ENCODE assay signal across 16 mouse cellular contexts in genomic region chr2:160915821-160916610, GRCm38 (mm10). TPM values are rescaled to one million over a fixed set of nuclear protein-coding genes. Genes with fewer than 3 reads are reported as not detected.
DNase-seq lines count a peak whose midpoint lies in the region; ATAC-seq and TF ChIP-seq lines count a peak whose summit lies in the region.
"Had no signal": no experiment of that assay in that cellular context is flagged by ENCODE, and none has a peak within 500 bp of the region (broad histone marks: within the 10 kb centered on the region; RNA-seq: fewer than 3 reads in every experiment).

No protein-coding gene starts in this region.

- no peaks in the 10 kb centered on the region for H3K27me3 ChIP-seq in cerebellum, adult 2 months (ENCODE audit: control insufficient read depth, insufficient read depth, low read length)
- peaks cover 32% of the 10 kb centered on the region for H3K27me3 ChIP-seq in embryonic facial prominence, embryonic 12.5 days
- H3K27me3 ChIP-seq in stomach, embryonic 14.5 days (ENCODE audit: control insufficient read depth, insufficient read depth, low read length): peaks cover 5% of the 10 kb centered on the region; the same call in 1 of the 2 replicates

- 17% methylated on average over 13 of the region's 13 CpGs for WGBS in cerebellum, adult 2 months
- WGBS in embryonic facial prominence, embryonic 12.5 days: 76% methylated on average over 13 of the region's 13 CpGs
- 51% methylated on average over 13 of the region's 13 CpGs for WGBS in stomach, embryonic 14.5 days

- TF ChIP-seq CTCF in left cerebral cortex, adult 2 months (IDR thresholded peaks at IDR 0.05): no peak
- TF ChIP-seq CTCF in cerebellum, adult 2 months (IDR thresholded peaks at IDR 0.05; ENCODE audit: borderline replicate concordance, insufficient read depth, low read depth, low read length): no peak

- H3K36me3 ChIP-seq in embryonic facial prominence, embryonic 12.5 days: no peaks in the 10 kb centered on the region
- no peaks in the 10 kb centered on the region for H3K36me3 ChIP-seq in stomach, embryonic 14.5 days (ENCODE audit: control insufficient read depth, insufficient read depth, low read length)
- H3K36me3 ChIP-seq: hindbrain, embryonic 15.5 days had no signal

- H3K9me3 ChIP-seq in embryonic facial prominence, embryonic 12.5 days: no peaks in the 10 kb centered on the region
- no peaks in the 10 kb centered on the region for H3K9me3 ChIP-seq in stomach, embryonic 14.5 days (ENCODE audit: control insufficient read depth, low read depth, low read length)
- H3K9me3 ChIP-seq: hindbrain, embryonic 15.5 days had no signal

- no peak overlapping the region for H3K27ac ChIP-seq in left cerebral cortex, adult 2 months
- peak overlapping the region; percentile 96 for H3K27ac ChIP-seq in cerebellum, adult 2 months (ENCODE audit: insufficient read depth, low read length)
- H3K27ac ChIP-seq in embryonic facial prominence, embryonic 12.5 days: 0 out of 2 replicates have a peak overlapping the region, but pooled peaks have one; percentile 6
- peak overlapping the region; percentile 78; the same call in 1 of the 2 replicates for H3K27ac ChIP-seq in stomach, embryonic 14.5 days (ENCODE audit: low read length)
- H3K27ac ChIP-seq: hindbrain, embryonic 15.5 days had no signal

- DNase-seq in left cerebral cortex, postnatal 25 days (ENCODE audit: low spot score in 2 of 2): peak; percentile 12 to 35
- no peak for DNase-seq in left cerebral cortex, adult 2 months (ENCODE audit: extremely low spot score in 1 of 2, low spot score in 2 of 2)
- DNase-seq in cerebellum, adult 2 months: peak; percentile 61 to 80
- DNase-seq in layer of hippocampus, postnatal 14 days (ENCODE audit: low spot score in 2 of 2): no peak
- DNase-seq in spleen, postnatal 14 days (ENCODE audit: low spot score in 2 of 2): no peak
- DNase-seq: kidney, postnatal 10 days; layer of hippocampus, adult 9-11 months; liver, postnatal 0 days; right cerebral cortex, adult 18-20 months; thymus, adult 18-20 months had no signal

- no peak for ATAC-seq in embryonic facial prominence, embryonic 12.5 days (ENCODE audit: insufficient number of reproducible peaks, insufficient read depth, low FRiP score, low TSS enrichment)
- no peak for ATAC-seq in stomach, embryonic 14.5 days (ENCODE audit: insufficient number of reproducible peaks, insufficient read depth, low FRiP score, low read depth)
- ATAC-seq: liver, postnatal 0 days had no signal

- no peak overlapping the region for H3K4me3 ChIP-seq in left cerebral cortex, adult 2 months
- H3K4me3 ChIP-seq in cerebellum, adult 2 months (replicated peaks; ENCODE audit: insufficient read depth, low read depth, low read length): no peak overlapping the region
- H3K4me3 ChIP-seq in embryonic facial prominence, embryonic 12.5 days: no peak overlapping the region
- no peak overlapping the region for H3K4me3 ChIP-seq in stomach, embryonic 14.5 days (ENCODE audit: low read depth, low read length)
- H3K4me3 ChIP-seq: hindbrain, embryonic 15.5 days had no signal

- intact Hi-C loops in left cerebral cortex, postnatal 25 days (cut with DNase I): no loop called here
- intact Hi-C loops in left cerebral cortex, adult 2 months (cut with DNase I): no loop called here

- no peak for TF ChIP-seq POLR2A in cerebellum, adult 2 months (IDR thresholded peaks at IDR 0.05; ENCODE audit: borderline replicate concordance, insufficient read depth, low read length)

- H3K4me1 ChIP-seq in cerebellum, adult 2 months (ENCODE audit: control insufficient read depth, insufficient read depth, low read length): peaks cover 42% of the 10 kb centered on the region
- peaks cover 18% of the 10 kb centered on the region for H3K4me1 ChIP-seq in embryonic facial prominence, embryonic 12.5 days
- H3K4me1 ChIP-seq in stomach, embryonic 14.5 days (ENCODE audit: control insufficient read depth, insufficient read depth, low read length): peaks cover 12% of the 10 kb centered on the region

- no peak overlapping the region for H3K9ac ChIP-seq in embryonic facial prominence, embryonic 12.5 days
- no peak overlapping the region for H3K9ac ChIP-seq in stomach, embryonic 14.5 days (replicated peaks; ENCODE audit: low read depth, low read length)
- H3K9ac ChIP-seq: hindbrain, embryonic 15.5 days; liver, postnatal 0 days had no signal

- no peak overlapping the region for H3K4me2 ChIP-seq in embryonic facial prominence, embryonic 12.5 days (replicated peaks)
- H3K4me2 ChIP-seq in stomach, embryonic 14.5 days (replicated peaks; ENCODE audit: low read depth, low read length): no peak overlapping the region
- H3K4me2 ChIP-seq: hindbrain, embryonic 15.5 days had no signal

RNA-seq across cellular contexts. Expression of gene Emilin3, which starts 3.9 kb away (rescaled TPM):
- total RNA-seq in left cerebral cortex, postnatal 25 days (2021): under 1 TPM; 0.14 to 0.28 TPM
- total RNA-seq in left cerebral cortex, adult 2 months (2021): under 1 TPM; 0.45 to 0.49 TPM
- polyA plus RNA-seq in cerebellum, adult 2 months (2012; rRNA removed): 6.4 and 7.6 TPM in 2 replicates
- 20.5 and 22.3 TPM in 2 replicates for polyA plus RNA-seq in embryonic facial prominence, embryonic 12.5 days (2016; fragmentation: Nextera tagmentation; extraction: Ambion mirVana)
- polyA plus RNA-seq in stomach, embryonic 14.5 days (2014; fragmentation: Nextera tagmentation; extraction: Ambion mirVana): 23.2 and 25.8 TPM in 2 replicates
- total RNA-seq in layer of hippocampus, postnatal 14 days (2021): under 1 TPM; 0.48 TPM
- total RNA-seq: common myeloid progenitor, adult 5-6 weeks; megakaryocyte-erythroid progenitor cell, adult 5-6 weeks had no signal
- polyA plus RNA-seq: liver, postnatal 0 days; spleen, adult 2 months had no signal

RNA-seq across cellular contexts. Expression of gene Lpin3, which starts 35.5 kb away (rescaled TPM):
- under 1 TPM; 0.39 to 0.99 TPM for total RNA-seq in left cerebral cortex, postnatal 25 days (2021)
- total RNA-seq in left cerebral cortex, adult 2 months (2021): 1 to 10 TPM in 1 of 2 experiments, under 1 TPM in 1; 0.65 to 1.8 TPM
- 2.3 and 2.4 TPM in 2 replicates for polyA plus RNA-seq in cerebellum, adult 2 months (2012; rRNA removed)
- 2.1 and 2.7 TPM in 2 replicates for polyA plus RNA-seq in embryonic facial prominence, embryonic 12.5 days (2016; fragmentation: Nextera tagmentation; extraction: Ambion mirVana)
- 2.6 and 2.8 TPM in 2 replicates for polyA plus RNA-seq in stomach, embryonic 14.5 days (2014; fragmentation: Nextera tagmentation; extraction: Ambion mirVana)
- total RNA-seq in layer of hippocampus, postnatal 14 days (2021): 1 to 10 TPM; 1.1 to 1.5 TPM
- total RNA-seq: common myeloid progenitor, adult 5-6 weeks; megakaryocyte-erythroid progenitor cell, adult 5-6 weeks had no signal

RNA-seq across cellular contexts. Expression of gene Zhx3, which starts 43.2 kb away (rescaled TPM):
- 10 to 100 TPM; 71.0 to 78.4 TPM for total RNA-seq in left cerebral cortex, postnatal 25 days (2021)
- 10 to 100 TPM; 67.8 to 81.4 TPM for total RNA-seq in left cerebral cortex, adult 2 months (2021)
- polyA plus RNA-seq in cerebellum, adult 2 months (2012; rRNA removed): 26.2 and 27.7 TPM in 2 replicates
- 12.0 and 12.2 TPM in 2 replicates for polyA plus RNA-seq in embryonic facial prominence, embryonic 12.5 days (2016; fragmentation: Nextera tagmentation; extraction: Ambion mirVana)
- 9.8 and 10.5 TPM in 2 replicates for polyA plus RNA-seq in stomach, embryonic 14.5 days (2014; fragmentation: Nextera tagmentation; extraction: Ambion mirVana)
- 100 to 1,000 TPM; 114 to 125 TPM for total RNA-seq in layer of hippocampus, postnatal 14 days (2021)

Comparison
In these comparisons a context has a peak if more than half of its experiments do, and no peak if none do; other contexts are left out.
1. DNase-seq: peak in left cerebral cortex, postnatal 25 days (2 of 2) and cerebellum, adult 2 months (2 of 2); none in left cerebral cortex, adult 2 months (0 of 2), layer of hippocampus, postnatal 14 days (0 of 2) and spleen, postnatal 14 days (0 of 2).